Mouse (Mus musculus): ENCODE measurements at regions not wholly inside any gene's neighbourhood (a gene's known extent, or its start where the extent isn't known, plus 50 kb on each side); places are given as distances from the start of the nearest gene placed in this dataset.

GRCm38 (mm10) chr4:31877389-31877788 lies 86.5 kb upstream of the Map3k7 start:
- H3K4me3 ChIP-seq (ENCODE audit: insufficient read depth, low read depth, low read length): no peak overlapping the region
- no peaks in the 10 kb centered on the region for H3K36me3 ChIP-seq (ENCODE audit: control insufficient read depth, insufficient read depth, low read length)
- H3K27ac ChIP-seq (replicated peaks; ENCODE audit: insufficient read depth, low read depth, low read length): no peak overlapping the region
- H3K27me3 ChIP-seq (ENCODE audit: control insufficient read depth, insufficient read depth, low read length): no peaks in the 10 kb centered on the region
- WGBS: 52% methylated on average over 3 of the region's 3 CpGs
- TF ChIP-seq POLR2A (IDR thresholded peaks at IDR 0.05; ENCODE audit: extremely low read depth, insufficient read depth, low read length) (no peak), CTCF (IDR thresholded peaks at IDR 0.05; ENCODE audit: low read depth, low read length) (no peak)
- no peak overlapping the region for H3K9ac ChIP-seq (ENCODE audit: low read depth, low read length)
- H3K79me2 ChIP-seq (ENCODE audit: control insufficient read depth, insufficient read depth, low read length): no peaks in the 10 kb centered on the region
- H3K4me1 ChIP-seq (ENCODE audit: control insufficient read depth, insufficient read depth, low read length): no peaks in the 10 kb centered on the region
- no peak for DNase-seq (ENCODE audit: extremely low read depth, low read depth, low spot score)

- Histone ChIP-seq H3K4me1 (ENCODE audit: control insufficient read depth, insufficient read depth, low read length) (no peaks in the 10 kb centered on the region), H3K27ac (replicated peaks; ENCODE audit: insufficient read depth, low read depth, low read length) (no peak overlapping the region), H3K79me2 (ENCODE audit: control insufficient read depth, insufficient read depth, low read length) (no peaks in the 10 kb centered on the region), H3K4me3 (ENCODE audit: insufficient read depth, low read depth, low read length) (no peak overlapping the region), H3K36me3 (ENCODE audit: control insufficient read depth, insufficient read depth, low read length) (no peaks in the 10 kb centered on the region), H3K27me3 (ENCODE audit: control insufficient read depth, insufficient read depth, low read length) (no peaks in the 10 kb centered on the region), H3K9ac (ENCODE audit: low read depth, low read length) (no peak overlapping the region)
- TF ChIP-seq CTCF (IDR thresholded peaks at IDR 0.05; ENCODE audit: low read depth, low read length): no peak
- no peak for TF ChIP-seq POLR2A (IDR thresholded peaks at IDR 0.05; ENCODE audit: extremely low read depth, insufficient read depth, low read length)
- WGBS: 71% methylated on average over 10 of the region's 10 CpGs
- DNase-seq (ENCODE audit: extremely low read depth, low read depth, low spot score): no peak
These were observed 85.3 kb upstream of the Map3k7 start for GRCm38 (mm10) chr4:31878493-31879191.

GRCm38 (mm10) chr4:31879192-31879585 lies 84.7 kb upstream of the Map3k7 start:
- H3K4me1 ChIP-seq (ENCODE audit: control insufficient read depth, insufficient read depth, low read length): no peaks in the 10 kb centered on the region
- WGBS: 51% methylated on average over 5 of the region's 5 CpGs
- no peak for TF ChIP-seq CTCF (IDR thresholded peaks at IDR 0.05; ENCODE audit: low read depth, low read length)
- no peak for TF ChIP-seq POLR2A (IDR thresholded peaks at IDR 0.05; ENCODE audit: extremely low read depth, insufficient read depth, low read length)

GRCm38 (mm10) chr4:31880213-31880612 lies 83.7 kb upstream of the Map3k7 start:
- H3K4me1 ChIP-seq (ENCODE audit: control insufficient read depth, insufficient read depth, low read length): no peaks in the 10 kb centered on the region
- no peak for TF ChIP-seq POLR2A (IDR thresholded peaks at IDR 0.05; ENCODE audit: extremely low read depth, insufficient read depth, low read length)
- no peak for TF ChIP-seq CTCF (IDR thresholded peaks at IDR 0.05; ENCODE audit: low read depth, low read length)
- no peaks in the 10 kb centered on the region for H3K27me3 ChIP-seq (ENCODE audit: control insufficient read depth, insufficient read depth, low read length)
- WGBS: 83% methylated on average over 7 of the region's 7 CpGs
- H3K27ac ChIP-seq (replicated peaks; ENCODE audit: insufficient read depth, low read depth, low read length): no peak overlapping the region
- no peaks in the 10 kb centered on the region for H3K36me3 ChIP-seq (ENCODE audit: control insufficient read depth, insufficient read depth, low read length)
- H3K4me3 ChIP-seq (ENCODE audit: insufficient read depth, low read depth, low read length): no peak overlapping the region
- no peak overlapping the region for H3K9ac ChIP-seq (ENCODE audit: low read depth, low read length)
- no peak for DNase-seq (ENCODE audit: extremely low read depth, low read depth, low spot score)
- no peaks in the 10 kb centered on the region for H3K79me2 ChIP-seq (ENCODE audit: control insufficient read depth, insufficient read depth, low read length)

More at GRCm38 (mm10) chr4:31879192-31879585, 84.7 kb upstream of the Map3k7 start:
- no peak for DNase-seq (ENCODE audit: extremely low read depth, low read depth, low spot score)
- no peaks in the 10 kb centered on the region for H3K27me3 ChIP-seq (ENCODE audit: control insufficient read depth, insufficient read depth, low read length)
- no peak overlapping the region for H3K9ac ChIP-seq (ENCODE audit: low read depth, low read length)
- H3K4me3 ChIP-seq (ENCODE audit: insufficient read depth, low read depth, low read length): no peak overlapping the region
- no peaks in the 10 kb centered on the region for H3K79me2 ChIP-seq (ENCODE audit: control insufficient read depth, insufficient read depth, low read length)
- H3K36me3 ChIP-seq (ENCODE audit: control insufficient read depth, insufficient read depth, low read length): no peaks in the 10 kb centered on the region
- no peak overlapping the region for H3K27ac ChIP-seq (replicated peaks; ENCODE audit: insufficient read depth, low read depth, low read length)

GRCm38 (mm10) chr4:31889673-31890072 lies 74.2 kb upstream of the Map3k7 start:
- H3K9ac ChIP-seq (ENCODE audit: low read depth, low read length): no peak overlapping the region
- no peak for DNase-seq (ENCODE audit: extremely low read depth, low read depth, low spot score)
- H3K4me3 ChIP-seq (ENCODE audit: insufficient read depth, low read depth, low read length): no peak overlapping the region
- no peak overlapping the region for H3K27ac ChIP-seq (replicated peaks; ENCODE audit: insufficient read depth, low read depth, low read length)
- TF ChIP-seq CTCF (IDR thresholded peaks at IDR 0.05; ENCODE audit: low read depth, low read length) (no peak), POLR2A (IDR thresholded peaks at IDR 0.05; ENCODE audit: extremely low read depth, insufficient read depth, low read length) (no peak)
- no peaks in the 10 kb centered on the region for H3K79me2 ChIP-seq (ENCODE audit: control insufficient read depth, insufficient read depth, low read length)
- H3K27me3 ChIP-seq (ENCODE audit: control insufficient read depth, insufficient read depth, low read length): no peaks in the 10 kb centered on the region
- H3K4me1 ChIP-seq (ENCODE audit: control insufficient read depth, insufficient read depth, low read length): no peaks in the 10 kb centered on the region
- 70% methylated on average over 3 of the region's 3 CpGs for WGBS
- no peaks in the 10 kb centered on the region for H3K36me3 ChIP-seq (ENCODE audit: control insufficient read depth, insufficient read depth, low read length)

GRCm38 (mm10) chr4:31909086-31909673 lies 54.7 kb upstream of the Map3k7 start:
- DNase-seq (ENCODE audit: extremely low read depth, low read depth, low spot score): no peak
- WGBS: 69% methylated on average over 8 of the region's 8 CpGs
- TF ChIP-seq POLR2A (IDR thresholded peaks at IDR 0.05; ENCODE audit: extremely low read depth, insufficient read depth, low read length): no peak
- TF ChIP-seq CTCF (IDR thresholded peaks at IDR 0.05; ENCODE audit: low read depth, low read length): no peak
- no peaks in the 10 kb centered on the region for H3K27me3 ChIP-seq (ENCODE audit: control insufficient read depth, insufficient read depth, low read length)
- H3K36me3 ChIP-seq (ENCODE audit: control insufficient read depth, insufficient read depth, low read length): no peaks in the 10 kb centered on the region
- no peak overlapping the region for H3K4me3 ChIP-seq (ENCODE audit: insufficient read depth, low read depth, low read length)
- no peak overlapping the region for H3K9ac ChIP-seq (ENCODE audit: low read depth, low read length)
- H3K79me2 ChIP-seq (ENCODE audit: control insufficient read depth, insufficient read depth, low read length): no peaks in the 10 kb centered on the region
- no peaks in the 10 kb centered on the region for H3K4me1 ChIP-seq (ENCODE audit: control insufficient read depth, insufficient read depth, low read length)
- H3K27ac ChIP-seq (replicated peaks; ENCODE audit: insufficient read depth, low read depth, low read length): no peak overlapping the region
